Mouse (Mus musculus) ES-E14 (cell line): ENCODE measurements around the gene Dtnbp1. TPM values are rescaled to one million over a fixed set of nuclear protein-coding genes. Genes with fewer than 3 reads are reported as not detected.
A peak's percentile ranks its signal among the peaks of the same experiment; 100 is the strongest.

Experiments used
- DNase-seq: peaks from one replicate; pipeline ENCODE4 v3.0.0-alpha.2; 2013; ENCODE audit warnings: low read depth, low spot score
- H3K27ac ChIP-seq: 2 replicates; pipeline ENCODE4 v1.5.1; 2012; ENCODE audit warnings: low read depth, mild to moderate bottlenecking, low read length, moderate library complexity, mixed read lengths; ENCODE audit not compliant: poor library complexity, insufficient read depth, severe bottlenecking
- H3K36me3 ChIP-seq: 2 replicates; pipeline ENCODE4 v1.6.1; 2012; ENCODE audit warnings: mild to moderate bottlenecking, low read length, moderate library complexity, mixed read lengths; ENCODE audit not compliant: control insufficient read depth, poor library complexity, insufficient read depth, severe bottlenecking
- H3K4me1 ChIP-seq, 2 experiments: fragments of 150-350 bp in 1 of 2; sonication (generic) in 1 of 2; 2 replicates each; pipeline ENCODE4 v1.6.1; 2012; ENCODE audit warnings: low read length in 2 of 2, mild to moderate bottlenecking in 1 of 2, mixed read lengths in 1 of 2; ENCODE audit not compliant: control insufficient read depth in 2 of 2, insufficient read depth in 2 of 2, poor library complexity in 1 of 2
- H3K4me3 ChIP-seq, 2 experiments: fragments of 150-350 bp in 1 of 2; sonication (generic) in 1 of 2; 2 replicates each; pipeline ENCODE4 v1.5.1; 2012; ENCODE audit warnings: low read length in 2 of 2, low read depth in 1 of 2, mild to moderate bottlenecking in 1 of 2, mixed read lengths in 1 of 2; ENCODE audit not compliant: insufficient read depth in 1 of 2, poor library complexity in 1 of 2, severe bottlenecking in 1 of 2
- H3K9ac ChIP-seq: 2 replicates; pipeline ENCODE4 v1.6.1; 2012; ENCODE audit warnings: low read depth, mild to moderate bottlenecking, low read length, mixed read lengths; ENCODE audit not compliant: poor library complexity, insufficient read depth, severe bottlenecking
- H3K9me3 ChIP-seq: fragments of 150-350 bp; sonication (generic); 2 replicates; pipeline ENCODE4 v1.6.1; 2012; ENCODE audit warnings: low read depth, mild to moderate bottlenecking, low read length; ENCODE audit not compliant: control insufficient read depth, insufficient read depth
- CHD2 ChIP-seq: IDR thresholded peaks from 2 replicates; pipeline ENCODE4 v1.6.1; 2014; ENCODE audit warnings: mild to moderate bottlenecking, low read depth, low read length, inconsistent platforms
- HCFC1 ChIP-seq: IDR thresholded peaks from 2 replicates; pipeline ENCODE4 v1.6.1; 2012; ENCODE audit warnings: low read length, inconsistent platforms, borderline replicate concordance; ENCODE audit not compliant: insufficient read depth
- MAFK ChIP-seq: IDR thresholded peaks from 2 replicates; pipeline ENCODE4 v1.6.1; 2014; ENCODE audit warnings: mild to moderate bottlenecking, low read depth, low read length, inconsistent platforms; ENCODE audit not compliant: insufficient read depth
- ZC3H11A ChIP-seq: IDR thresholded peaks from 2 replicates; pipeline ENCODE4 v1.6.1; 2012; ENCODE audit warnings: low read depth, mild to moderate bottlenecking, inconsistent platforms, low read length, borderline replicate concordance
- ZNF384 ChIP-seq: IDR thresholded peaks from 2 replicates; pipeline ENCODE4 v1.6.1; 2012; ENCODE audit warnings: low read depth, low read length, inconsistent platforms
- in situ Hi-C, 2 experiments: fragments of 600-800 bp; cut with MboI; formaldehyde crosslinking; loops; one replicate each; pipeline ENCODE4 v1.15.1; 2025; ENCODE audit warnings: low sequenced_read_pairs in 2 of 2, inconsistent platforms in 1 of 2; ENCODE audit not compliant: unreplicated experiment in 2 of 2
- total RNA-seq: library from RNA; depleted of rRNA; stranded (reverse); fragments of 300-350 nt; gene quantifications from 2 replicates; pipeline ENCODE4 v1.2.3, GENCODE M21; 2012

The Dtnbp1 gene
- total RNA-seq, 1 experiment = 15.8 TPM

- no peak for DNase-seq
- TF ChIP-seq MAFK = no peak
- no peak for TF ChIP-seq ZC3H11A
- no peak for TF ChIP-seq ZNF384
- no peak for TF ChIP-seq HCFC1
- no peak for TF ChIP-seq CHD2
- H3K4me1 ChIP-seq = no peaks in the 10 kb centered on the region
- no peak overlapping the region for H3K4me3 ChIP-seq
- H3K36me3 ChIP-seq = no peaks in the 10 kb centered on the region
- H3K27ac ChIP-seq = no peak overlapping the region
- H3K9me3 ChIP-seq = no peaks in the 10 kb centered on the region
- in situ Hi-C loops = loop anchor here (5.0 kb wide), 1 partner anchor 446 kb away; no protein-coding TSS in a partner anchor
- H3K9ac ChIP-seq = no peak overlapping the region
Measured at GRCm38 (mm10) chr13:45031748-45032147, 29.8 kb upstream of the Dtnbp1 start.

- Histone ChIP-seq H3K9me3 (no peaks in the 10 kb centered on the region), H3K27ac (no peak overlapping the region), H3K4me3 (no peak overlapping the region), H3K36me3 (no peaks in the 10 kb centered on the region), H3K9ac (no peak overlapping the region), H3K4me1 (no peaks in the 10 kb centered on the region)
- TF ChIP-seq CHD2 (no peak), MAFK (no peak), HCFC1 (no peak), ZNF384 (no peak)
- in situ Hi-C loops = loop anchor here (5.0 kb wide), 1 partner anchor 446 kb away; no protein-coding TSS in a partner anchor
- no peak for DNase-seq
Measured at GRCm38 (mm10) chr13:45031314-45031713, 29.4 kb upstream of the Dtnbp1 start.

- Histone ChIP-seq H3K9me3 (no peaks in the 10 kb centered on the region), H3K27ac (no peak overlapping the region), H3K4me3 (no peak overlapping the region), H3K36me3 (no peaks in the 10 kb centered on the region), H3K4me1 (no peaks in the 10 kb centered on the region), H3K9ac (no peak overlapping the region)
- TF ChIP-seq ZNF384 = 0 out of 2 replicates have a peak, but pooled peaks have one; percentile 32
- no peak for TF ChIP-seq CHD2
- no peak for TF ChIP-seq HCFC1
- TF ChIP-seq ZC3H11A = peak; percentile 97
- in situ Hi-C loops = loop anchor here (5.0 kb wide), 1 partner anchor 446 kb away; no protein-coding TSS in a partner anchor
- DNase-seq = peak; percentile 89
Measured at GRCm38 (mm10) chr13:45030830-45031229, 28.9 kb upstream of the Dtnbp1 start.

- Histone ChIP-seq H3K9ac (no peak overlapping the region), H3K4me3 (no peak overlapping the region), H3K27ac (no peak overlapping the region), H3K9me3 (no peaks in the 10 kb centered on the region), H3K36me3 (no peaks in the 10 kb centered on the region), H3K4me1 (no peaks in the 10 kb centered on the region)
- TF ChIP-seq ZNF384 = no peak
- TF ChIP-seq HCFC1 = no peak
- TF ChIP-seq ZC3H11A = no peak
- no peak for TF ChIP-seq MAFK
- TF ChIP-seq CHD2 = no peak
- in situ Hi-C loops = loop anchor here (5.0 kb wide), 1 partner anchor 448 kb away; no protein-coding TSS in a partner anchor
- no peak for DNase-seq
Measured at GRCm38 (mm10) chr13:45029791-45030190, 27.8 kb upstream of the Dtnbp1 start.

GRCm38 (mm10) chr13:45026291-45026690, 24.3 kb upstream of the Dtnbp1 start:
- no peak overlapping the region for H3K27ac ChIP-seq
- TF ChIP-seq CHD2 (no peak), MAFK (no peak), ZNF384 (no peak), HCFC1 (no peak), ZC3H11A (no peak)
- no peak overlapping the region for H3K4me3 ChIP-seq
- H3K9ac ChIP-seq = no peak overlapping the region
- no peaks in the 10 kb centered on the region for H3K36me3 ChIP-seq
- no peaks in the 10 kb centered on the region for H3K9me3 ChIP-seq
- no peak for DNase-seq
- in situ Hi-C loops = no loop called here
- peaks cover 0 to 2% of the 10 kb centered on the region in 2 experiments; a peak in 1 of 4 replicates for H3K4me1 ChIP-seq
